Mouse (Mus musculus): ENCODE measurements around the gene Amd1. TPM values are rescaled to one million over a fixed set of nuclear protein-coding genes. Genes with fewer than 3 reads are reported as not detected.

Amd1 gene
- total RNA-seq, 2 experiments from 2014 or later, result 43.2 to 48.9 TPM

- no peak for DNase-seq (ENCODE audit: low spot score in 2 of 2)
Observed at GRCm38 (mm10) chr10:40305989-40306388, 4.0 kb upstream of the Amd1 start.

DNA sequence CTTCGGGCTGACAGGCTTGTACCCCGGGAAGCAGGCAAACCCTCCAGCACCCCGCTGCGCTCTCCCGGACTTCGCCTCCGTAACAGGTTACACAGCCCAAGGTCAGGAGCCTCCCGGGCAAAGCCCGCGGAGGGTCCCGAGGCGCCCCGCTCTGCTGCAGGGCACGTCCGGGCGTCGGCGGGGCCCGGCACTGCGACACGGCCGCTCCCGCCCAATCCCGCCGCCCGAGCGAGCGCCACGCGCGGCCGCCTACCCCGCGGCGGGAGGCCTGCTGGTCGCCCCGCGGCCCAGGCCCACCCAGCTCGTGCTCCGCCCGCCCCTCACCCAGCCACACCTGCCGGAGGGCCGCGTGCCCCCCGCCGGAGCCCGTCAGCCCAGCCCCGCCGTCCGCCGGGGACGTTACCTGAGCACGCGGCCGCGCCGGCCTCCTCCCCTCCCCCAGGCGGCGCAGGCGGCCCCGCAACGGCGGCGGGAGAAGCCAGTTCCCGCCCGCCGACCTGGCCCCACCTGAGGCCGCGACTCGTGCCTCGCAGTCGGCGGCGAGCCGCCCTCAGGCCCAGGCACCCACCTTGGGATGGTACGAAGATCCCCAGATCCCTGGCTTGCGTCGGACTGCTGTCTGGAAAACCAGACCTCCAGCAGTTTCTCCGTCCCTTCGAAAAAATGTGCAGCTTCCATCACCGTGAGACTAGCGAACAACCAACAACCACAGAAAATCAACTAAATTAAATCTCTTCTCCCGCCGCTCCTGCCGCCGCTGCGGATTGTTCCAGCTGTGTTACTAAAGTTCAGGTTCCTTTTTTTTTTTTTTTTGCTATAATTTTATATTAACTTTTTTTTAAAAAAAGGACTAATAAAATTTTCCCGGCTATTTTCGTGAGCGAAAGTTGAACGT lies 558 bp downstream of the Amd1 start:
- DNase-seq (ENCODE audit: low spot score in 2 of 2), result peak; percentile 47 to 57

DNA sequence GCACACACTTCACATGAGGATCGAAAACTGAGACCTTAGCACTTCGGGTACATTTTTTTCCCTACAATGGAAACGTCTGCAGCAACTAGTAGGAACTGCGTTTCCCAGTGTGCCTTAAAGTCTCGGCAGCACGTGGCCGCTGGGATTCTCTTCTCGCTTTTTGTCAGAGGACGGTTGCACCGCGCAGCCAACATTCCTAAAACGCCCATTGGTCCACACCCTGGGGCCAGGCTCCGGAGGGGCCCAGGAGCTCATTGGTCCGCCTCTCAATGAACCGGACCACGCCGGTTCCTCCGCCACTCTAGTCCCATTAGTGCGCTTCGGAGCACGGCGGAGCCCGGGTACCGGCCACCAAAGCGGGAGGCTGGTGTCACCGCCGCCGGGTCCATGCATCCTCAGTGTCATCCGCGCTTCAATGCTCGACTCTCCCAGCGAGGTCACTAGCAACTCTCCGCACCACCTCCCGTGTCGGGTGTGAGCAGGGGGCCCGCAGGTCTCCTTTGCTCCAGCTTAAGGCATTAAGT lies 1.3 kb downstream of the Amd1 start:
- DNase-seq (ENCODE audit: low spot score in 2 of 2), result peak; percentile 85 to 86

DNA sequence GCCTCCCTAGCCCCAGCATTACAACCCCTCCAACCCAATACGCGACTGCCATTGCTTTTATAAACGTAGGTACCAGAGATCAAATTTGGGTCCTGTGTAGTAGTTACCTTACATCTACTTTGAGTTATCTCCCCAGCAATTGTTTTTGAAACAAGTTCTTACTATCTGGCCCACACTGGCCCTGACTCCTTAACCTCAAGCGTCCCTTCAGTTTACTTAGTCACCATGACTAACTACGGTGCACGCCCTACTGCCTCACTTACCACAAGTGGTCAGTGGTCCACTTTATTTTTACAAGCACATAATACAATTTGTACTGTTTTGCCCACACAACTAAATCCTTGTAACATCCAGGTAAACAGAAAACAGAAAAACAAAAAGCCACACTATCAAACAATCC lies 9.3 kb downstream of the Amd1 start:
- no peak for DNase-seq (ENCODE audit: low spot score in 2 of 2)

- no peak for DNase-seq (ENCODE audit: low spot score in 2 of 2)
Observed at GRCm38 (mm10) chr10:40286767-40287166, 15.2 kb downstream of the Amd1 start.

- no peak for DNase-seq (ENCODE audit: low spot score in 2 of 2)
Observed at GRCm38 (mm10) chr10:40285571-40285970, 16.4 kb downstream of the Amd1 start.

DNA sequence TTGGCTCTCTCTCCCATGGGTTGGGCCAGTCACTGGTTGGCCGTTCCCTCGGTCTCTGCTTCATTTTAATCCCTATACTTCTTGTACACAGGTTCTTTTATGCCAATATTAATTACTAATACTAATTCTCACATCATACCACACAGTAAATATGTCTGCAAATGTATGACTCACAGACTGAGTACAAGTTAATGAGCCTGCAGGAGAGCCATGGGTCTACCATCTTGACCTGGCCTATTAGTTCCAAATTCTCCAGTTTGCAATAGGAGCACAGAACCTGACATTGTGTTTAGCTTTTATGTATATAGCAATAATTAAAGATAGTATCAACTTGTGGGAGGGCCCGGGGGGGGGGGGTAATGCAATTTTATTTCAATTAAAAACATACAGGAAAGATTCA lies 17.0 kb downstream of the Amd1 start:
- no peak for DNase-seq (ENCODE audit: low spot score in 2 of 2)

DNA sequence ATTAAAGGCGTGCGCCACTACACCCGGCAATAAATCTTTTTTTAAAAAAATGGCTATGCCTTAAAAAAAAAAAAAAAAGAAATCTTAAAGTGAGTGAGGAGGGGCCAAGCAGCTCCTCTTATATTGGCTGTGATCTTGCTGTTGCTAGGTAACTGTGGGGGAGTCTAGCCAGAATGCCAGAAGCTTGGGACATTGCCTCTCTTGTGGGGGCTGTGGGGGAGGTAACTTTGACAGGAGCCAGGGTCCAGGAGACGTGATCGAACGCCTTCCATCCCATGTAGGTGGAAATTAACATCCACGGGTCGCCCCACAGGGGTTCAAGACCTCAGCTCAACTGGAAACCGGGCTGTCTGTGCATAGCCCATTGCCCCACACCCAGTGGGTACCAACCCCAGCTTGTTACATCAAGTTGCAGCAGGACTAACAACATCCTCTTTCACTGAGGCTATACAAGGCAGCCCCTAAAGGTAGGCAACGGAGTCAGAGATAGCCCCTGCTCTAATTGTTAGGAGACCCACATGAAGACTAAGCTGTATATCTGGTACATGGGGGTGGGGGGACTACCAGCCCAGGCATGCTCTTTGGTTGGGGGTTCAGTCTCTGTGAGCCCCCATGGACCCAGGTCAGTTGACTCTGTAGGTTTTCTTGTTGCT lies 17.7 kb downstream of the Amd1 start:
- DNase-seq (ENCODE audit: low spot score in 2 of 2), result peak; percentile 13 to 34

DNA sequence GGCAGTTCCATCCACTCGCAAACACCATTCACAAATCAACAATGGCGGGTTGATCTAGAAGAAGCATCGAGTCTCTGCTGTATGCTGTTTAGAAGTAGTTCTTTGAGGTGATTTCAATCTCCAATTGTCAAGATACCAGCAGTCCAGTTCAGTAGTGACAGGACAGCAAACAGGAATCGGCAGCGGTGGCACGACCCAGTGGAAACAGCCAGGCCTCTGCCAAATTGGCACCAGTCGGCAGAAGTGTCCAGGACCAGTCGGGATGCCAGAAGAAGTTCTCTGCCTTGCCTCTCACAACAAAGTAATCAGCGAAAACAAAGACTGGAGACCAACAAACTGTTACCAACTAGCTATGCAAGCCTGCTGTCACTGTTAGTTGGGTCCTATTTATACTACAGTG lies 18.4 kb downstream of the Amd1 start:
- DNase-seq (ENCODE audit: low spot score in 2 of 2), result no peak

GRCm38 (mm10) chr10:40281565-40281964 lies 20.4 kb downstream of the Amd1 start:
- no peak for DNase-seq (ENCODE audit: low spot score in 2 of 2)

- DNase-seq (ENCODE audit: low spot score in 2 of 2), result no peak
Observed at GRCm38 (mm10) chr10:40278317-40278716, 23.7 kb downstream of the Amd1 start.

GRCm38 (mm10) chr10:40275991-40276390 lies 26.0 kb downstream of the Amd1 start:
- DNase-seq (ENCODE audit: low spot score in 2 of 2), result no peak

- no peak for DNase-seq (ENCODE audit: low spot score in 2 of 2)
Observed at GRCm38 (mm10) chr10:40273938-40274337, 28.0 kb downstream of the Amd1 start.

DNA sequence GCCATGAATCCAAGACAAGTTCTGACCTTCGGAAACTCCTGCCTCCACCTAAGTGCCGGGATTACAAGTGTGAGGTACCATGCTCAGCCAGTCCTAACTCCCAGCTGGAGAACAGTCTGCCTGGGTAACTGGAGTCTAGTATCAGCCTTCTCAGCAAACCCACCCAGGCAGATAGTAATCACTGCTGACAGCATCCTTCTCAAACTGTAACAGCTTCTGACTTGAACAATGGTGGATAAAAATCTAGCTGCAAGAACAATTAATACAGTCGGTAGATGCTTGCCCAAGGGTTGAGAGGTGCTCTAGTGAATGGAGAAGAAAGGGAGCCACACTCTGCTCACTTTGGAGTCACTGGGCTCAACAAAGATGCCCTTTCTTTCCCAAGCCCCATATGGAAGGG lies 30.8 kb downstream of the Amd1 start:
- no peak for DNase-seq (ENCODE audit: low spot score in 2 of 2)

GRCm38 (mm10) chr10:40264920-40265319 lies 37.1 kb downstream of the Amd1 start:
- no peak for DNase-seq (ENCODE audit: low spot score in 2 of 2)

GRCm38 (mm10) chr10:40263691-40264090 lies 38.3 kb downstream of the Amd1 start:
- no peak for DNase-seq (ENCODE audit: low spot score in 2 of 2)

GRCm38 (mm10) chr10:40262200-40262599 lies 39.8 kb downstream of the Amd1 start:
- no peak for DNase-seq (ENCODE audit: low spot score in 2 of 2)

DNA sequence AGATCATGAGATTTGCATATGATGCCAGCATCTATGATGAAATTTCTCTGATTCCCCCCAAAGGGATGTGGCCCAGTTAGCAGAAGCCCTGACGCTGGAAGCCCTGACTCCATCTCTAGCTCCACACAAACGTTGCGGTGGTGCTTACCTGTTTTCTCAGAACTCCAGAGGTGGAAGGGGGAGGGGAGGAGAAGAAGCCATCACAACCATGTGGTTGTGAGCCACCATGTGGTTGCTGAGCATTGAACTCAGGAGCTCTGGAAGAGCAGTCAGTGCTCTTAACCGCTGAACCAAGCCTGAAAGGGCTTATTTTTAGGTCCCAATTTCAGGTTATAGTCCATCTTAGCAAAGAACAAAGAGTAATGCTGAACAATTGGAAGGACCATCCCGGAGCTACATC lies 41.7 kb downstream of the Amd1 start:
- no peak for DNase-seq (ENCODE audit: low spot score in 2 of 2)

- no peak for DNase-seq (ENCODE audit: low spot score in 2 of 2)
Observed at GRCm38 (mm10) chr10:40259542-40259941, 42.4 kb downstream of the Amd1 start.

DNA sequence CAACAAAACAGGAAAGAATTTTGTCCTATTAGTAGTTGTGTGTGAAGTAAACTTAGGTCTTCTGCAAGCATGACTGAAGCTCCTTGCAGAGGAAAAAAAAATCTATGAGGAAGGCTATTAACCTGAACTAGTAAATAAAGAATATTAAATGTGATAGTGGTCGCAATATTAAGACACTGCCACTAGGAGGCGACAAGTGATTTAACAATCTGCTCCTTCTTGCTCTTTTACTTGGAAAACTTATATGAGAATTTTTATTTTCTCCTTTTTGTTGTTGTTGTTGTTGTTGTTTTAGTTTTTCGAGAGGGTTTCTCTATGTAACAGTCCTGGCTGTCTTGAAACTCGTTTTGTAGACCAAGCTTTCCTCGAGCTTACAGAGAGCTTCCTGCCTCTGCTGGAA lies 43.0 kb downstream of the Amd1 start:
- peak; percentile 41 to 58 for DNase-seq (ENCODE audit: low spot score in 2 of 2)

DNA sequence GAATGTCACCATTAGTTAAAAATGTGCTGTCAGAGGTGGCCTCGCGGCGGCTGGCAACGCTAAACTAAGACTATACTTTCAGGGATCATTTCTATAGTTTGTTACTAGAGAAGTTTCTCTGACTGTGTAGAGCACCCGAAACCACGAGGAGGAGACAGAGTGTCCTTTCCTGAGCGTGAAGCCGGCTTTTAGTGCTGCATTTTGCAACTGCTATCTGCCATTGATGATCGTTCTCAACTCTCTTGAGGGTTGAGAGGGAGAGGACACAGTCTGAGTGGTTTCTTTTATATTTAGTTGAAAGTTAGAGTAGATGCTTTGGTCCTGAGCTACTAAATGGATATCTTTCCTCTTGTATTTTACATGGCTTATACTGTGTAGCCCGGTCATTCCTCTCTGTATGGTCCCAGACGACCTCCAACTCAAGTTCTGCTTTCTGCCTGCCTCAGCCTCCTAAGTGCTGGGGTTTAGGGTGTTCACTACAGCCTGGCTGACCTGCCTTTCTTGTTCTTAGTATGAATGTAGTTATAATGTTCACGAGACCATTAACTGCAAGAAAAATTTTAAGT lies 43.5 kb downstream of the Amd1 start:
- DNase-seq (ENCODE audit: low spot score in 2 of 2), result peak; percentile 62 to 66
